Mouse (Mus musculus) spleen, embryonic (tissue): Measurements from ENCODE around the gene Fxyd2.

Experiments
- CTCF ChIA-PET: fragments of 350-600 bp; sonication (Branson Sonifier 250); formaldehyde crosslinking; loops from one replicate; lab custom pipeline; 2022; lab: Charles Lee

Fxyd2 gene

GRCm38 (mm10) chr9:45399434-45399833 is at the start of gene Fxyd2:
Gene Fxyd2 (plus strand): TSS chr9:45399669.
- CTCF ChIA-PET, result interaction anchor here (1.2 kb wide), 1 partner anchor 13 kb away, joined by 4 read pairs; no protein-coding TSS in a partner anchor

GRCm38 (mm10) chr9:45349851-45350250 is 49.6 kb upstream of the Fxyd2 start:
- CTCF ChIA-PET, result interaction anchor here (0.5 kb wide), 1 partner anchor 18 kb away, joined by 5 read pairs; no protein-coding TSS in a partner anchor

DNA sequence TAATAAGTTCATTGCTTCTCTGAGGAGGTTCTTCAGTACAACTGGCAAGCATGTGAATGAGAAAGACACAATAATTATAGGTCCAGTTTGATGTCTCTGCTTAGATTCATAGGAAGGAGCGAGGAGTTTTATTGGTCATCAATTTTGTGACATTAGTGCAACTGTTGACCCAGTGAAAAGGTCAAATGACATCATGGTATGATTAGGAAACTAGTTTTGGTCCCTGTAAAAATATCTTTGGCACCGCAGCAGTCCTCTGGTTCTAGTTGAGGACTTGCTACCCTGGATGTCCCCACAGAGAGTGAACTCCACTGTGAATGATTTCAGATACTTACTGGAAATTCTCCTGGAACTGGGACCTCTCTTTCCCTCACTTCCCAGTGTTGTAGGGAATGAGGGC is 44.3 kb upstream of the Fxyd2 start:
- CTCF ChIA-PET, result no interaction called here

DNA sequence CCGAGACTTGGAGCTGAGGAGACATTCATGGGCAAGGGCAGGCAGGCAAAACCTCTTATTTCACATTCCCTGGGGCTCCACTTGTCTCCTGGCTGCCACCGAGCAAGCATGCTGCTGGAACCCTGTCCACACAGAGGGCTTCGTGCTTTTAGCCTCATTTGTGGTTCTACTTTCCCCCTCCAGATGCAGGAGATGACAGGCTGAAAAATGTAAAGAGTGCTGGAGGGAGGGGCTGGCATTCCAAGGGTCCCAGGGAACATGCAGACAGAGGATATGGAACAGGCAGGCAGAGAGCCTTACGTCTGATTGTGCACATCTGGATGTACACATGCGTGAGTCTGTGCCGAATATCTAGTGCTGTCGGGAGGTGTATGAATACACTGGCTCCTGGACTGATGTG is 41.1 kb upstream of the Fxyd2 start:
- CTCF ChIA-PET, result interaction anchor here (0.7 kb wide), 1 partner anchor 261 kb away, joined by 3 read pairs; no protein-coding TSS in a partner anchor

- CTCF ChIA-PET, result no interaction called here
Observed at GRCm38 (mm10) chr9:45362051-45362461, 37.4 kb upstream of the Fxyd2 start.

DNA sequence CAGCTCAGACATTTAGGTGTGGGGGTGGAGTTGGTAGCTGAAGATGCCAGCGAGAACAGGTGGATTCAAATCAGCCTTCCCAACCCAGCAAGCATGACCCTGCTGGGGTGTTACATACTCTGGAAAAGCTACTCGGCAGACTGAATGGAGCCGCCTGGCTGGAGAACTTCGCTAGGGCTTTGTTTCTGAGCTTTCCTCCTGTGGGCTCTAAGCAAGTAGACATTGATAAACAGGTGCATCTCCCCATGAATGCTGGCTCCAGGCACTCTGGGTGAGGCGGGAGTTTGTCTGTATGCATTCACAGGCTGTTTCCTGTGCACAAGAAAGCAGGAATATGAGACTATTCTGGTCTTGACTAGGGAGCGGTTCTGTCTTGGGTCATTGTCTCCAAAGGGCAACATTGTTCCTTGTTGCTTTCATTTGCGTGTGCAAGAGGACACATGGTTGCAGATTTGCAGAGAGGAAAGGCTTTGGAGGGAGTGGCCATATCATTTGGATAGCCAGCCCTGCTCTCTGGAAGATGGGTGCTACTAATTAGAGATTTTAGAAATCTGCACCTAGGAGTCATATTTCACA is 35.7 kb upstream of the Fxyd2 start:
- CTCF ChIA-PET, result no interaction called here

DNA sequence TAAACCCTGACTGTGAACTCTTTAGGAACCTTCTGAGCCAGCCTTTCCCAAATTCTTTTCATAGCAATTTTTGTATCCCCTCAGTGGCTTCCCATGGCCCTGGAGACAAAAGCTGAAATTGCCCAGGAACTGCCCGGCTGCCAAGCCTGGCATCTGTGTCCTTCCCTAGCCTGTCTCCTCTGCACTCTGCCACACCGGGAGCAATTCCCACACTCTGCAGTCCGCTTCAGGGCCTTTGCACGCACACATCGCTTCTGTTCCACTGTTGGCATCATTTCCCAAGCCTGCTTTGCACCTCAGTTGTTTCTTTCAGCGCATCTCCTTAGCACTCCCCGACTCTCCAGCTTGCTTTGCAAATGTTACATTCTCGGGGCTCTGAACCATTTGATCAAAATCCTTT is 31.8 kb upstream of the Fxyd2 start:
- CTCF ChIA-PET, result interaction anchor here (0.7 kb wide), 1 partner anchor 18 kb away, joined by 5 read pairs; no protein-coding TSS in a partner anchor

DNA sequence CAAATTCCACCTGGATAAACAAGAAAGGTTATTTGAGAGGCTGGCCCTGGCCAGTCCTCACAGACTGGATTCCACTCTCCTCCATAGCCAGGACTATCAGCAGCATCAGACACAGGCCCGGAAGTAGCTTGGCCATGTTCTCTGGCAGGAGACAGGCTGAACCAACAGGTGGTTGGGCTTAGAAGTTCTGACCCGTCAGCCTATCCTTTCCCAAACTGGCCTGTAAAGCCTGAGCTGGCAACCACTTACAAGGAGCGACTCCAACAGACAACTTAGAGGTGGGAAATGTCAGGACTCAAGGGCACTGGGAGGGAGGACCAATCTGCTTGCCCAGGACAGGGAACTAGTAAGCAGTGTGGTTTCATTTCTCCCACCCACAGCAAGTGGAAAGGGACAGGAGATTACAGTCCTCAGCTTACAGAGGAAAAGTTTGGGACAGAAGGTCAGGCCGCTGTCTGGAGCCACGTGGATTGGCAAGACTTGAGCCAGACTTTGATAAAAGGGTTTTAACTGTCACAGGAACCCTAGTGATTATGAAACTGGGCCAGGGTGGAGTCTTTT is 31.0 kb upstream of the Fxyd2 start:
- CTCF ChIA-PET, result interaction anchor here (0.7 kb wide), 1 partner anchor 19 kb away, joined by 5 read pairs; no protein-coding TSS in a partner anchor

- CTCF ChIA-PET, result interaction anchor here (0.9 kb wide), 1 partner anchor 80 kb away, joined by 3 read pairs; no protein-coding TSS in a partner anchor
Observed at GRCm38 (mm10) chr9:45370117-45370561, 29.3 kb upstream of the Fxyd2 start, which contains the start of gene Fxyd6. Gene Fxyd6 (plus strand): TSS chr9:45370185.

DNA sequence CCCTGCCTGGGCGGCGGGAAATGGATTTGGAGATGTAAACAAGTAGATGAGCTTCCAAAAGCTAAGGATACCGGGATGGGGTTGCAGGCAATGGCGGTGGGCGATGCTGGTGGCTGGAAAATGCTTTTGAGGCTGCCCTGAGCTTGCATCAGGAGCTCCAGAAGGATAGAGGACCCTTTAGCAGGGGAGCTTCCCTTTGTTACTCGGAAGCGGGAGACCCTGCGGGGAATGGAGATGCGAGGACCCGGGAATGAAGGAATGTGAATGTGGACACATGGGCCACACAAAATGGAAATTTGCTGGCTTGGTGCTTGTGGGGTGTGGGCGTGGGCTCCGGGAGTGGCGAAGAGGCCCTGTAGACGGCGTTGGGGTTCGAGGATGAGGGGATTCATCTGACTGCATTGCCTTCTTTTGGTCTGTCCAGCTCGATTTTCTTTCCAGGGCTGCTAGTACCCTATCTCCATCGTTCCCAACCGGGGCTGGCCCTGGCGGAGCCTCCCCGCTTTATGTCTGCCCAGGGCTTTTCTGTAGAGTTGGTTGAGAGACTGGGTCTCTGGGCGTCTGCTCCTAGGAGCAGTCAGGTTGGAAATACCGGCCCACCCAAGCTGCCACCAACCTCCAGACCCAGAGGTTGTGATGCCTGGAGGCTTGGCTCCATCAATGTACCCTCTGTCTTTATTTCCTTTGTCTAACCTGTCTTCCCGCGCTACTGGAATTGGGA is 28.7 kb upstream of the Fxyd2 start:
- CTCF ChIA-PET, result interaction anchor here (0.9 kb wide), 1 partner anchor 81 kb away, joined by 3 read pairs; no protein-coding TSS in a partner anchor

DNA sequence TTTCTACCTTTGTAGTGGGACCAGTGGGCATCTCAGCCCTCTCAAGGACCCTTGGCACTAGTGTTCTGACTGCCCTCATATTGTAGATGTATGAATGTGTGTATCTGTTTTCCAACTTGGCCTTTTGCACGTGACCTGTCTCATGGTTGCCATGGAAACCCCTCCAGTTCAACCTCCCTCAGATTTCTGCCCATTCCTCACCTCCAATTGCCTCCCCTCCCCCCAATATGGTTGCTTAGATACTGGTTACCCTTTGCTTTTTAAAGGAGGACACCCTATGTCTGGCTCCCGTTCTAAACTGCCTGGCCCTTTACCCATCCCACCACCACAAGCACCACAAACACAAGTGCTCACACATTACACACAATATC is 28.1 kb upstream of the Fxyd2 start:
- CTCF ChIA-PET, result no interaction called here

DNA sequence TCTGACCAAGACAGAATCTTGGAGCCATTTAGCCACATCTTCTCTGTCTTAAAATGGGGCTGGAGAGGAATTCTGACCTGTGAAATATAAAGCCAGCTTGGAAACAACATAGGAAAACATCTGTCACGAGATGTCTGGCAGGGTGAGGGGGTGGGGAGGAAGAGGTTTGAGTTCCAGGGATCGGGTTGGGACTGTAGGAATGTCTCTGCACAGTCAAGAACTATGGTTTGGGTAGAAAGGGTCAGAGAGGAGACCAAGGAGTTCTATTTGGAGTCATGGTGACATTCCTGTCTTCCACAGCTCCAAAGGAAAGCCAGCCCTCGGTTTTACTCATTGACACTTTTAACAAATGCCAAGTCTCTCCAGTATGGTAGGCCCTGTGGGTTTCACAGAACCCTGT is 25.6 kb upstream of the Fxyd2 start:
- CTCF ChIA-PET, result no interaction called here

GRCm38 (mm10) chr9:45374988-45375502 is 24.4 kb upstream of the Fxyd2 start:
- CTCF ChIA-PET, result no interaction called here

DNA sequence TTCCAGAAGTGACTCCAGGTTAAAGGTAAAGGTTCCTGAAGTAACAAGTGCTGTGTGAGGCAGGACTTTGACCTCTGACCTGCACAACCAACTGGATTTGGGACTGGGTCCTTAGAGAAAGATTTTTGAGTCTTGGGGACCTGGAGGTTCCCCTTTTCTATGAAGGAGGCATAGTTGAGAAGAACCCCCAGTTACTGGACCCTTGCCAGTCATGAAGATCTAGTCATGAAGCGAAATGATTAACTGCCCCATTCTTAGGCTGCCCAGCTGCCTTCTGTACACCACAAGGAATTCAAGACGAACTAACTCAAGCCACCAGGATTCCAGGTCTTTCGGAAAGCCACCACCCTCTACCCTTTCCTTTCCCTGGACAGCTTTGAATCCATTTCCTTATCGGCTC is 23.0 kb upstream of the Fxyd2 start:
- CTCF ChIA-PET, result no interaction called here

DNA sequence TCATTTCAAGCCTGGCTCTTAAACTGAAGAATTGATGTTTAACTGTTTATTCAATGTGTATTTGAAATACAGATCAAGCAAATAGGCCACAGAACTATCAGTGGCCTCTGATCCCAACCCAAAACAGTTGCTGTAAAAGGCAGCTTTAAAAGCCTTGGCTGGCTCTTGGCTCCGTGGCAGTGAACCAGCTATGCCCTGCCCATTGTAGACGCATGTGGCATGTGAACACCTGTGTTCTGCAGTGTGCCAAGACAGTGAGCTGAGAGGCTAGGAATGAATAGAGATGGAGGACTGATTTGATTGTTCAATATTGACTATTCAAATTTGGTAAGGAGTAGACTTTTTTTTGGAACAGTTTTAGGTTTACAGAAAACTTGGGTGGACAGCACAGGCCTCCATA is 22.6 kb upstream of the Fxyd2 start:
- CTCF ChIA-PET, result no interaction called here

DNA sequence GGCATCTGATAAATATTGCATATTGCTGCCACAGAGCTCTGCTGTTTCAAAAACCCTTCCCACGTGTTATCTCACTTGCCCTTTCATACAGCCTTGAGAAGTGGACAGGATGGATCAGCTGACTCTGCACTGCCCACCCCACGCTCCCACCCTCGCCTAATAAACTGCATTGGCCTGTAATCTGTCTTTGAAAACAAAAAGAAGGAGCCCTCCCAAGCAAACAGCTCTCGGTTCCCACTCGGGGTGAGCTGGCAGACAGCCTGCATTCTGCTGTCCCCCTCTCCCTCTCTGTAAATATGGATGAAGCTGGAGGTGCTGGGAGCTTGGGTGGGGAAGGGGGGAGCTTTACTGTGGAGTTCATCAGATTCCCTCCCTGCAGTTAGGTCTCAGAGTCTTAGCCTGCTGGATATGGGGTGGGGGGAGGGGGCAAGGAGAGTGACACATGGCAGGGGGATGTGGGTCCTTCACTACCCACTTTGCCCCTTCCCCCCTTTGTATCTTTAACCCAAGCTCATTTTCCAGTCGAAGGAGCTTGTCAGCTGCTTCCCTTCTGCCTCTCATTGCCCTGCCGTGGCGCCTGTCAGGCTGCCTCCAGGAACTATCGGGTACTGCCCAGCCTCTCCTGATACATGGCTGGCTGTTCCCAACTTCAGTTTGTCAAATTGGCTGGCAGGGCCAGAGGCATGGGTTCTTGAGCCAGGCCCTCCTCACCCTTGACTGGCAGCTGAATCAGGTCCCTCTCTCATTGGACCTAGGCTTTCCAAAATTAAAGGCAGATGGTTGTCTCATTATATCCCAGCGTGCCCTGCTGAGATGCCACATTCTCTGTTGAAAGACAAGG is 18.8 kb upstream of the Fxyd2 start:
- CTCF ChIA-PET, result interaction anchor here (0.5 to 1.1 kb wide), 3 partner anchors 35 to 883 kb away, joined by 3 to 8 read pairs (median 3); no protein-coding TSS in a partner anchor

GRCm38 (mm10) chr9:45382336-45382735 is 17.1 kb upstream of the Fxyd2 start:
- CTCF ChIA-PET, result no interaction called here

DNA sequence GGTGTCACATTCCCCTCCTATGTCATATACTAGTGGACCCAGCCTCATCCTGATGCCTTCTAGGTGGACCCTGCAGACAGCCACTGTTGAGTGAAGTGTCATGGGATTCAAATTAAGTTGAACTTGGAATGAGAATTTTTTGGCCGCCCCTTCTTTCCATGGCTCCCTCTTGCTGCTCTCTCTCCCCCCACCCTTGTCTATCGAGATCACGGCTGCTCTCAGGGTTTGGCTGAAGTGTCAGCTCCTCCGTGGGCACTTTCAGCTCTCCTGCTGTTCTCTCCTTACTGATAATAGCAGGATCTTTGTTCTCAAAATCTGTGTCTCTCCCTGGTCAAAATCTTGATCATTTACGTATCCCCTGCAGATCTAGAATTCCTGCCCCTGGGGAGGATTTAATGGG is 16.6 kb upstream of the Fxyd2 start:
- CTCF ChIA-PET, result no interaction called here

- CTCF ChIA-PET, result no interaction called here
Observed at GRCm38 (mm10) chr9:45383883-45384282, 15.6 kb upstream of the Fxyd2 start.

DNA sequence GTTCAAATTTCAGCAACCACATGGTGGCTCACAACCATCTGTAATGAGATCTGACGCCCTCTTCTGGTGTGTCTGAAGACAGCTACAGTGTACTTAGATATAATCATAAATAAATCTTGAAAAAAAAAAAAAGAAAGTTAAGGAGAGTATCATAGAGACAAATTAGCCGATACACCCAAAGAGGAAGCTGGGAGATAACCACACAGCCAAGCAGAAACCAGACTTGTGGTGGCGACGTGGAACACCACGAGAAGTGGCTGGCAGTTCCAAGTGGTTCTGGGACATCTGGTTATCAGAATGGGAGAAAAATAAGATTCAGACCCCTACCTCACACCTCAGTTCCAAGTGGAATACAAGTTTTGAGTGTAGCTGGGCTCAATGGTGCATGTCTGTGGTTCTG is 12.8 kb upstream of the Fxyd2 start:
- CTCF ChIA-PET, result interaction anchor here (1.0 kb wide), 1 partner anchor 13 kb away, joined by 4 read pairs; the partner anchor contains the start of gene Fxyd2
